Mouse (Mus musculus): ENCODE data around the gene Nrbf2. TPM values are rescaled to one million over a fixed set of nuclear protein-coding genes. Genes with fewer than 3 reads are reported as not detected.

The Nrbf2 gene
- polyA plus RNA-seq, 1 experiment from 2014 or later = 37.7 TPM

DNA sequence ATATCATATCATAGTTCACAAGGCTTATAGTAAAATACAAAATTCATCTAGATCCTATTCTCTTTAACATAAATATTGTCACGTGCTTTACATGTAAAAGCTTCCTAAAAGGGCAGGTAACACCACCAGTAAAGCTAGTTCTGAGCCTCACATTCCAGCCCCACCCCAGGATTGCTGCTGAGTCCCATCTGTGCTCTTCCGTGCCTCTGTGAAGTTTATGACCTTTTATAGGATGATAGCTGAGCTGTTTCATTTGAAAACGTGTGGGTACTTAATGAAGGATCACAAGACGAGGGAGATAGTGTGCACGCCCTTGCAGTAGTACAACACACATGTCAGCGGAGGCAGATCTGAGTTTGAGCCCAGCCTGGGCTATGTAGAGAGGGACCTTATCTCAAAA is 54.7 kb downstream of the Nrbf2 start:
- Histone ChIP-seq H3K4me1 (replicated peaks) (peaks cover 5% of the 10 kb centered on the region; the same call in 1 of the 2 replicates), H3K9ac (no peak overlapping the region), H3K36me3 (peaks cover 46% of the 10 kb centered on the region), H3K9me3 (no peaks in the 10 kb centered on the region), H3K4me2 (no peak overlapping the region), H3K27me3 (no peaks in the 10 kb centered on the region), H3K4me3 (no peak overlapping the region), H3K27ac (replicated peaks) (no peak overlapping the region)
- ATAC-seq (ENCODE audit: low FRiP score, low read depth) = no peak
- 82% methylated on average over 6 of the region's 6 CpGs for WGBS

DNA sequence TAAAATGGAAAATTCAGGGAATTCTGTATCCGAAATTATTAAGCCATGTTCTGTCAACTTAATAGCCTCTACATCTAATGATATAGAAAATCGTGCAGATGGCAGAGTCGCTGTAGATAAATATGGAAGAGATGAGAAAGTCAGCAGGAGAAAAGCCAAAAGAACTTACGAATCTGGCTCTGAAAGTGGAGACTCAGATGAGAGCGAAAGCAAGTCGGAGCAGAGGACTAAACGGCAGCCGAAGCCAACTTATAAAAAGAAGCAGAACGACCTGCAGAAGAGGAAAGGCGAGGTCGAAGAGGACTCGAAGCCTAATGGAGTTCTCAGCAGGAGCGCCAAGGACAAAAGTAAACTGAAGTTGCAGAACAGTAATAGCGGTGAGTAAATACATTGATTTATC is 58.6 kb downstream of the Nrbf2 start:
- 84% methylated on average over 14 of the region's 14 CpGs for WGBS
- no peaks in the 10 kb centered on the region for H3K9me3 ChIP-seq
- no peak overlapping the region for H3K4me3 ChIP-seq
- no peak overlapping the region for H3K4me2 ChIP-seq
- ATAC-seq (ENCODE audit: low FRiP score, low read depth) = no peak
- peaks cover 5% of the 10 kb centered on the region; the same call in 1 of the 2 replicates for H3K4me1 ChIP-seq (replicated peaks)
- H3K36me3 ChIP-seq = peaks cover 29% of the 10 kb centered on the region
- H3K27ac ChIP-seq (replicated peaks) = peak overlapping the region; percentile 69
- H3K27me3 ChIP-seq = no peaks in the 10 kb centered on the region
- H3K9ac ChIP-seq = no peak overlapping the region

DNA sequence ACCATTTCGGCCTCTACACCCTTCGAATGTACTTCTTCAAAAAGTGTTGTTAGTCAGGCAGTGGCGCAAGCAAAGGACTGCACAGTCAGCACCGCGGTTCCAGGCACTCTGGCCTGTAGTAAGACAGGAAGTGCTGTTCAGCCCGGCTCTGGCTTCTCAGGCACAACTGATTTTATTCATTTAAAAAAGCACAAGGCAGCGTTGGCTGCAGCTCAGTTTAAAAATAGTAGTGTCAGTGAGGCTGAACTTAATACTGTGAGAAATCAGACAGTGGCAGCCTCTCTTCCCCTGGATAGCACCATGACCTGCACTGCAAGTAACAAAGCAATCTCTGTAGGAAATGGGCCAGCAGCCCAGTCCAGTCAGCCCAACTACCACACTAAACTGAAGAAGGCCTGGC is 59.0 kb downstream of the Nrbf2 start:
- Histone ChIP-seq H3K27me3 (no peaks in the 10 kb centered on the region), H3K4me2 (no peak overlapping the region), H3K9ac (no peak overlapping the region), H3K27ac (replicated peaks) (peak overlapping the region; percentile 69), H3K4me3 (no peak overlapping the region), H3K9me3 (no peaks in the 10 kb centered on the region), H3K4me1 (replicated peaks) (peaks cover 9% of the 10 kb centered on the region), H3K36me3 (peaks cover 26% of the 10 kb centered on the region)
- 77% methylated on average over 7 of the region's 7 CpGs for WGBS
- peak; percentile 75 for ATAC-seq (ENCODE audit: low FRiP score, low read depth)

DNA sequence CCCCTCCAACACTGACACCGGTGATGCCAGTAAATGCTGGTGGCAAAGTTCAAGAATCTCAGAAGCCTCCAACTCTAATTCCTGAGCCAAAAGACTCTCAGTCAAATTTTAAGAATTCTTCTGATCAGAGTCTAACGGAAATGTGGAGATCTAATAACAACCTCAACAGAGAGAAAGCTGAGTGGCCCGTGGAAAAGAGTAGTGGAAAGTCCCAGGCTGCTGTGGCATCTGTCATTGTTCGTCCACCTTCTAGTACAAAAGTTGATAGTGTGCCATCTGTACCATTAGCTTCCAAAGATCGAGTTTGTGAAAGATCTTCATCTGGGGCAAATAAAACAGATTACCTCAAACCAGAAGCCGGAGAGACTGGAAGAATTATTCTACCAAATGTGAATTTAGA is 59.6 kb downstream of the Nrbf2 start:
- Histone ChIP-seq H3K36me3 (peaks cover 22% of the 10 kb centered on the region), H3K27me3 (no peaks in the 10 kb centered on the region), H3K4me3 (no peak overlapping the region), H3K4me1 (replicated peaks) (peaks cover 12% of the 10 kb centered on the region), H3K27ac (replicated peaks) (peak overlapping the region; percentile 69), H3K9me3 (no peaks in the 10 kb centered on the region), H3K9ac (no peak overlapping the region), H3K4me2 (no peak overlapping the region)
- WGBS = 90% methylated on average over 6 of the region's 6 CpGs
- no peak for ATAC-seq (ENCODE audit: low FRiP score, low read depth)

DNA sequence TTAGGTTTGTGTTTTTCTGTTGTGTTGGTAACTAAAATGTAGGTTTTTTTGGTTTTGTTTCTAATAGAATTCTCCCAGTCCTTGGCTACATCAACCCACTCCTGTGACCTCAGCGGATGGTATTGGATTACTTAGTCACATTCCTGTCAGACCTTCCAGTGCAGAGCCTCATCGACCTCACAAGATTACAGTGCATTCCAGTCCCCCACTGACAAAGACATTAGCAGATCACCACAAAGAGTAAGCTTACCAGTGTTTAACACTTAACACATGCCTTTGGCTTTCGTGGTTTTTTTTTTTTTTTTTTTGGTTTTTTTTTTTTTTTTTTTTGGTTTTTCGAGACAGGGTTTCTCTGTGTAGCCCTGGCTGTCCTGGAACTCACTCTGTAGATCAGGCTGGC is 61.2 kb downstream of the Nrbf2 start:
- H3K4me3 ChIP-seq = no peak overlapping the region
- peaks cover 12% of the 10 kb centered on the region for H3K4me1 ChIP-seq (replicated peaks)
- H3K27me3 ChIP-seq = no peaks in the 10 kb centered on the region
- H3K9ac ChIP-seq = no peak overlapping the region
- WGBS = 80% methylated on average over 3 of the region's 4 CpGs
- no peak overlapping the region for H3K4me2 ChIP-seq
- H3K9me3 ChIP-seq = no peaks in the 10 kb centered on the region
- no peak overlapping the region for H3K27ac ChIP-seq (replicated peaks)
- H3K36me3 ChIP-seq = peaks cover 33% of the 10 kb centered on the region
- no peak for ATAC-seq (ENCODE audit: low FRiP score, low read depth)

DNA sequence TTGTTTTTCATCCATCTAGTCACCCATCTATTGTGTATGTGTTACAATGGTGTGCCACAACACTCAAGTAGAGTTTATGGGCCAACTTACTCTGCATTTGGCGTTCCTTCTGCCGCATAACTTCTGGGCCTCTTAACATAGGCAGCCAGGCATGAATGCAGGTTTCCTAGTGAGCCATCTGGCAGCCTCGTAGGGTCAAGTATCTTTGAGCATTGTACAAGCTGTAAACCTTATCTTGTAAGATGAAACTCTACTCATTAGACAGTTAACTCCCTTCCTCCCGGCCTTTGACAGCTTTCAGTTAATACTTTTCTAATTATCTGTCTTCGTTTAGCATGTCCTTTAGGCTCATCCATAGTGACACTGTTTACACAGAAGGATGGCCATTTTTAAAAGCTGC is 63.8 kb downstream of the Nrbf2 start:
- Histone ChIP-seq H3K27ac (replicated peaks) (no peak overlapping the region), H3K4me3 (no peak overlapping the region), H3K9ac (no peak overlapping the region), H3K9me3 (no peaks in the 10 kb centered on the region), H3K4me2 (no peak overlapping the region), H3K27me3 (no peaks in the 10 kb centered on the region), H3K36me3 (peaks cover 34% of the 10 kb centered on the region), H3K4me1 (replicated peaks) (peaks cover 12% of the 10 kb centered on the region)
- WGBS = 54% methylated on average over 5 of the region's 5 CpGs
- ATAC-seq (ENCODE audit: low FRiP score, low read depth) = no peak

DNA sequence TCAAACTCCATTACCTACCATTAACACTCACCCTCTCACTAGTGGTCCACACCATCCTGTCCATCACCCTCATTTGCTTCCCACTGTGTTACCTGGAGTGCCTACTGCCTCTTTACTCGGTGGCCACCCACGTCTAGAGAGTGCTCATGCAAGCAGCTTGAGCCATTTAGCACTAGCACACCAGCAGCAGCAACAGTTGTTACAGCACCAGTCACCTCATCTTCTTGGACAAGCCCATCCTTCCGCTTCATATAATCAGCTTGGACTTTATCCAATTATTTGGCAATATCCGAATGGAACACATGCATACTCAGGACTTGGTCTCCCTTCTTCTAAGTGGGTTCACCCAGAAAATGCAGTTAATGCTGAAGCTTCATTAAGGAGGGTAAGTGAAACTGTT is 64.9 kb downstream of the Nrbf2 start:
- H3K4me2 ChIP-seq = no peak overlapping the region
- H3K9me3 ChIP-seq = no peaks in the 10 kb centered on the region
- peaks cover 24% of the 10 kb centered on the region for H3K36me3 ChIP-seq
- H3K27me3 ChIP-seq = no peaks in the 10 kb centered on the region
- WGBS = 81% methylated on average over 4 of the region's 4 CpGs
- no peak overlapping the region for H3K27ac ChIP-seq (replicated peaks)
- no peak overlapping the region for H3K9ac ChIP-seq
- H3K4me1 ChIP-seq (replicated peaks) = peaks cover 7% of the 10 kb centered on the region; the same call in 1 of the 2 replicates
- H3K4me3 ChIP-seq = no peak overlapping the region
- peak; percentile 27; the same call in 1 of the 2 replicates for ATAC-seq (ENCODE audit: low FRiP score, low read depth)

DNA sequence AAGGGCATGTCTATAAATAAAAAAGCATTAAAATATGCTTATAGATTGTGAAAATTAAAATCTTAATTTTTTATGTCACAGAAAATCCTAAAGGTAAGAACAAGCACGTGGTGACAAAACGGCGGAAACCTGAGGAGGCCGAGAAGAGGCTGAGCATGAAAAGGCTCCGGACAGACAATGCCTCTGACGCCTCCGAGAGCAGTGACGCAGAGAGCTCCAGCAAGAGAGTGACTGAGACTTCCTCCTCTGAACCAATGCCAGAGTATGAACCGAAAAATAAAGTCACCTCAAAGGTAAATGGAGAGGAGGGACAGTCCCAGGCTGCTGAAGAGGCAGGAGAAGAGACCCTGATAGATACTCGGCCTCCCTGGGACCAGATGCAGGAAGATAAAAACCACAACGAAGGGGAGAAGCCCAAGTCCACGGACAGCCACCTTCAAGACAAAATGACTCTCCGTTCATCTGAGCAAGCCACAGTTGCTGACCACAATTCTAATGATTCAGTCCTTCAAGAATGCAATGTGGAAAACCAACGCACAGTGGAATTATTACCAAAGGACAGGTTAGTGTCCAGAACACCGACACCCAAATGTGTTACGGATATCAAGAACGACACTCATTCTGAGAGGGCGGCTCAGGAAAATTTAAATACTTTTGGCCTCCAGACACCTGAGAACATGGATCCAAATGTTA is 66.1 kb downstream of the Nrbf2 start:
- Histone ChIP-seq H3K27me3 (no peaks in the 10 kb centered on the region), H3K36me3 (peaks cover 17% of the 10 kb centered on the region), H3K27ac (replicated peaks) (no peak overlapping the region), H3K9ac (no peak overlapping the region), H3K9me3 (no peaks in the 10 kb centered on the region), H3K4me1 (replicated peaks) (peaks cover 7% of the 10 kb centered on the region; the same call in 1 of the 2 replicates), H3K4me3 (no peak overlapping the region), H3K4me2 (no peak overlapping the region)
- 94% methylated on average over 18 of the region's 18 CpGs for whole genome bisulfite sequencing
- ATAC-seq (ENCODE audit: low FRiP score, low read depth) = no peak

DNA sequence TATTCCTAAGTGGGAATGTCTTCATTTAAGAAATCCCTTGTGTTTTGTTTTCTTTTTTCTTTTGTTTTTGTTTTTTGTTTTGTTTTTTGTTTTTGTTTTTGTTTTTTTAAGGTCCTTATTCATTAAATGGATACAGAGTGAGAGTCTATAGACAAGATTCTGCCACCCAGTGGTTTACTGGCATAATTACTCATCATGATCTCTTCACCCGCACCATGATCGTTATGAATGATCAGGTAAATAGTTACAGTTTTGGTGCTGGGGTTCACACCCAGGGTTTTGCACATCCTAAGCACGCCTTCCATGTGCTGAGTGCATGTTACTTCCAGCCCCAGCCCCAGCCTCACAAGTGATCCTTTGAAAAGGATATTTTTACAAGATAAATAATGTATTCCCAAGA is 68.2 kb downstream of the Nrbf2 start:
- WGBS = 80% methylated on average over 3 of the region's 3 CpGs
- Histone ChIP-seq H3K9me3 (no peaks in the 10 kb centered on the region), H3K27me3 (no peaks in the 10 kb centered on the region), H3K4me2 (no peak overlapping the region), H3K9ac (no peak overlapping the region), H3K36me3 (peaks cover 17% of the 10 kb centered on the region), H3K4me3 (no peak overlapping the region), H3K27ac (replicated peaks) (no peak overlapping the region), H3K4me1 (replicated peaks) (peaks cover 7% of the 10 kb centered on the region; the same call in 1 of the 2 replicates)
- no peak for ATAC-seq (ENCODE audit: low FRiP score, low read depth)

Other genes with a start within 250 kb of the Nrbf2 start
- 51.0 and 53.9 TPM in 2 replicates for gene Jmjd1c, start 189.2 kb downstream of the Nrbf2 start, polyA plus RNA-seq (2015; fragmentation: Nextera tagmentation; extraction: Ambion mirVana)
- 32.8 and 36.2 TPM in 2 replicates for gene Reep3, start 188.4 kb downstream of the Nrbf2 start, polyA plus RNA-seq (2015; fragmentation: Nextera tagmentation; extraction: Ambion mirVana)

Data from hindbrain, embryonic 15.5 days (tissue).